Mouse (Mus musculus) heart, adult 2 months (tissue): Measurements from ENCODE around the gene Prame. TPM values are rescaled to one million over a fixed set of nuclear protein-coding genes. Genes with fewer than 3 reads are reported as not detected.
"Not testable (repeated sequence)": the region's sequence is repeated elsewhere in the genome, so short reads cannot be mapped to it uniquely, and the experiment has no call there.

ENCODE experiments used
- DNase-seq, 2 experiments: peaks; one replicate each; pipeline ENCODE4 v3.0.0; 2021
- H3K27ac ChIP-seq: fragments of 200-600 bp; 2 replicates; pipeline ENCODE4 v1.8.1; 2022
- H3K27me3 ChIP-seq: fragments of 200-500 bp; 2 replicates; pipeline ENCODE4 v1.6.1; 2012; ENCODE audit warnings: mild to moderate bottlenecking, low read length, inconsistent platforms, mixed read lengths; ENCODE audit not compliant: control insufficient read depth, insufficient read depth
- H3K36me3 ChIP-seq: fragments of 200-500 bp; 2 replicates; pipeline ENCODE4 v1.6.1; 2012; ENCODE audit warnings: low read length, inconsistent platforms; ENCODE audit not compliant: control insufficient read depth, insufficient read depth
- H3K4me1 ChIP-seq: fragments of 200-500 bp; 2 replicates; pipeline ENCODE4 v1.6.1; 2011; ENCODE audit warnings: low read length; ENCODE audit not compliant: control insufficient read depth, insufficient read depth
- H3K4me3 ChIP-seq: fragments of 200-600 bp; 2 replicates; pipeline ENCODE4 v1.8.1; 2022
- H3K79me2 ChIP-seq: fragments of 200-500 bp; replicated peaks from 2 replicates; pipeline ENCODE4 v1.6.1; 2012; ENCODE audit warnings: mild to moderate bottlenecking, inconsistent platforms, low read length, moderate library complexity, mixed read lengths; ENCODE audit not compliant: control insufficient read depth, insufficient read depth
- H3K9ac ChIP-seq: fragments of 200-500 bp; 2 replicates; pipeline ENCODE4 v1.6.1; 2012; ENCODE audit warnings: low read depth, mild to moderate bottlenecking, control low read depth, inconsistent platforms, low read length, mixed read lengths
- CTCF ChIP-seq: fragments of 200-600 bp; IDR thresholded peaks from 2 replicates; pipeline ENCODE4 v1.8.1; 2022; ENCODE audit warnings: antibody characterized with exemption, mild to moderate bottlenecking, moderate library complexity
- EP300 ChIP-seq: fragments of 200-500 bp; IDR thresholded peaks from 2 replicates; pipeline ENCODE4 v1.6.1; 2011; ENCODE audit warnings: low read depth, low read length, control low read depth; ENCODE audit not compliant: insufficient read depth
- WGBS: fragments of 180-500 bp; shearing (Covaris S2); methylation state at CpG from one replicate; pipeline ENCODE4 v1.1.7; 2018; 5-methylcytosine and 5-hydroxymethylcytosine counted together
- intact Hi-C: fragments of 180-260 bp; cut with DNase I; formaldehyde crosslinking; loops from one replicate; pipeline ENCODE4 v1.15.1; 2025
- polyA plus RNA-seq: library from polyadenylated mRNA; depleted of rRNA; stranded (reverse); fragments of >200 nt; gene quantifications from 2 replicates; pipeline ENCODE4 v1.2.3, GENCODE M21; 2012; rRNA removed
- total RNA-seq, 2 experiments: library from RNA; stranded (reverse); gene quantifications; 2 replicates each; pipeline ENCODE4 v1.2.3; 2021

Gene Prame
- total and polyA plus RNA-seq, 3 experiments, result not detected

DNA sequence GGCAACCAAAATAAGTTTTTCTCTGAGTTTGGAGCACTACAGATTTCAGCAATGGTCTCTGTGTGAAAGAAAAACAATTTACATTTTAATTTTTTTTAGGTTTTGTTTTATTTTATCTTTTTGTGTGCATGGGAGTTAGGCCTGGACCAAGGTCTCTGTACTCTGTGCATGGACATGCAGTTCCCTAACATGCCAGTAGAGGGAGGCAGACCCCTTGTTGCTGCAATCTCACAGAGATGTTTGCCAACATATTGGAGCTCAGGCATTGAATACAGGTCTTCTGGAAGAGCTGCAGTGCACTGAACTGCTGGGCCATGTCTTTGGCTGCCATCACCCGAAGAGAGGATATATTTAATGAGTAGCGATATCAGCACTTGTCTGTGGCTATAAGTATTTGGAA lies 58.0 kb downstream of the Prame start:
- H3K79me2 ChIP-seq, H3K27me3 ChIP-seq, H3K9ac ChIP-seq, H3K4me3 ChIP-seq, intact Hi-C loops, H3K36me3 ChIP-seq, H3K27ac ChIP-seq, H3K4me1 ChIP-seq: not testable (repeated sequence)
- DNase-seq, result peak; percentile 32 to 35
- TF ChIP-seq CTCF (peak; percentile 70), EP300 (0 out of 2 replicates have a peak, but pooled peaks have one; percentile 29)
- WGBS, result no CpG with 5 or more reads among the region's 2 CpGs

DNA sequence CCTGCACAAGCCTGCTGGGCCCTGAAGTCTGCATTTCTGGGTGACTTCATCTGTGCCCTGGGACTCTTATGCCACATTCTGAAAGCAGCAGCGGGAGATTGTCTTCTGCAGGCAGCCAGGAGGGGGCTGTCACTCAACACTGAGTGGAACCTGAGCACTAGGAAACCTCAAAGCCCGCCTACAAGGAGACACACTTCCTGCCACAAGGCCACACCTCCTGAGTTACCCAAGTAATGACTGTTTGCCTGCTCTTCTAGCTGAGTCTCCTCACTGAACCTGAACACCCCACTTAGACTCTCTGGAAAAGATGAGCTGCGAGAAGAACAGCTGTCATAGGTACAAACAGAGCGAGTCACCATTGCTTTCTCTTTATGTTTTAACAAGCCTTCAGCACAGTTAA lies 62.6 kb downstream of the Prame start:
- H3K4me3 ChIP-seq, H3K36me3 ChIP-seq, intact Hi-C loops, H3K27me3 ChIP-seq, H3K27ac ChIP-seq, DNase-seq, H3K4me1 ChIP-seq, H3K9ac ChIP-seq, H3K79me2 ChIP-seq: not testable (repeated sequence)
- 55% methylated on average over 4 of the region's 4 CpGs for WGBS

Other genes starting within 250 kb of the Prame start
- not detected for gene Gm7903, start 193.9 kb downstream of the Prame start, total RNA-seq
- gene Gm7903, start 193.9 kb downstream of the Prame start, polyA plus RNA-seq, result not detected in 2 replicates
- not detected for gene AV320801, start 133.1 kb downstream of the Prame start, total RNA-seq
- gene AV320801, start 133.1 kb downstream of the Prame start, polyA plus RNA-seq, result not detected in 2 replicates
- under 1 TPM in 1 of 2 experiments, not detected in 1; 0.13 TPM for gene Nxf7, start 28.9 kb downstream of the Prame start, total RNA-seq
- not detected in 2 replicates for gene Nxf7, start 28.9 kb downstream of the Prame start, polyA plus RNA-seq
- not detected for gene Tcp11x2, start 66.1 kb upstream of the Prame start, total RNA-seq
- not detected in 2 replicates for gene Tcp11x2, start 66.1 kb upstream of the Prame start, polyA plus RNA-seq
- gene Tmsb15a, start 97.6 kb upstream of the Prame start, total RNA-seq, result not detected
- gene Tmsb15a, start 97.6 kb upstream of the Prame start, polyA plus RNA-seq, result not detected in 2 replicates
- gene Armcx5, start 115.0 kb upstream of the Prame start, total RNA-seq, result 1 to 10 TPM; 4.9 to 6.5 TPM
- 1.8 and 3.0 TPM in 2 replicates for gene Armcx5, start 115.0 kb upstream of the Prame start, polyA plus RNA-seq
- 10 to 100 TPM; 18.3 to 25.0 TPM for gene Gprasp1, start 115.0 kb upstream of the Prame start, total RNA-seq
- 7.9 and 11.6 TPM in 2 replicates for gene Gprasp1, start 115.0 kb upstream of the Prame start, polyA plus RNA-seq
- gene Bhlhb9, start 169.9 kb upstream of the Prame start, total RNA-seq, result 10 to 100 TPM in 1 of 2 experiments, 1 to 10 TPM in 1; 9.0 to 16.2 TPM
- 4.7 and 6.6 TPM in 2 replicates for gene Bhlhb9, start 169.9 kb upstream of the Prame start, polyA plus RNA-seq
- gene Gprasp2, start 211.3 kb upstream of the Prame start, total RNA-seq, result 1 to 10 TPM; 1.2 to 3.5 TPM
- 1.9 and 2.1 TPM in 2 replicates for gene Gprasp2, start 211.3 kb upstream of the Prame start, polyA plus RNA-seq